Mouse (Mus musculus) erythroblast, embryonic 14.5 days (primary cell): ENCODE measurements at regions not wholly inside any gene's neighbourhood (a gene's known extent, or its start where the extent isn't known, plus 50 kb on each side); places are given as distances from the start of the nearest gene placed in this dataset.

Experiments used
- GATA1 ChIP-seq: IDR thresholded peaks from 2 replicates; pipeline ENCODE4 v1.6.1; 2012; ENCODE audit warnings: low read length, inconsistent platforms, mixed read lengths
- TAL1 ChIP-seq: IDR thresholded peaks from 3 replicates; pipeline ENCODE4 v1.6.1; 2012; ENCODE audit warnings: low read length, inconsistent platforms, mixed read lengths

- TF ChIP-seq TAL1 (no peak), GATA1 (no peak)
Observed at GRCm38 (mm10) chr17:83071746-83072145, 143.3 kb upstream of the Pkdcc start.
